Mouse (Mus musculus): ENCODE measurements at regions not wholly inside any gene's neighbourhood (a gene's known extent, or its start where the extent isn't known, plus 50 kb on each side); places are given as distances from the start of the nearest gene placed in this dataset.
"Not testable (repeated sequence)": the region's sequence is repeated elsewhere in the genome, so short reads cannot be mapped to it uniquely, and the experiment has no call there.

DNA sequence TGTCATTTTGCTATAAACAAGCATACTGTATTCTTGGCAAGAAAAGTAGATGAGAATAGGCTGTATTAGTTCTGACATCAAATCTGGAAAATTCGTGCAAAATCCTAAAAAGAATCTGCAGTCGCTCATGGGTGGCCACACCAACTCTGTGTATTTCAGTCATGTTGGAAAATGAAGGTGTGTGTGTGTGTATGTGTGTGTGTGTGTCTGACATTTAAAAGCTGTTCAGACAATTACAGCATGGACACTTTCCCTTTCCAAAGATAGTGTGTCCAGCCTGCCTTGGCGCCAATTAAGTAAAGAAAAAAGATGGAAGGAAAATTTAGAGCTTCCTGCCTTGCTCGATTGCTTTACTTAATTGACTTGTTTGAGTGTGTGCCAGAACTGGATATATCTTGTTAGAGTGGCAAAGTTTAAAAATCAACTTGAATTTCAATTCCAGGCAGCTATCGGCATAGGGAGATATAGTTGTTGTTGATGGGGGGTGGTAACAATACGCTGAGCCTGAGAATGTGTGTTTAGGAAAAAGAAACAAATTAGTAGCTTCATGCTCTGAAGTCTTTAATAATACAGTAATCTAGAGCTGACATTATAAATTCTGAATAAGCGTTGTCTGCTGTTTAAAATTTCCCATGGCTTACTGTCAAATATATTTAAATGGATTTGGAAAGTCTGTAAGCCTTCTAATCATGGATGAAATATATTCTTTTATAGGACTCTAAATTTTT is 1095.7 kb downstream of the Sorcs3 start:
- Histone ChIP-seq H3K27ac (ENCODE audit: low read depth) (no peak overlapping the region), H3K4me1 (ENCODE audit: control insufficient read depth, insufficient read depth) (no peaks in the 10 kb centered on the region), H3K9me3 (replicated peaks; ENCODE audit: control insufficient read depth, low read length) (no peaks in the 10 kb centered on the region), H3K36me3 (replicated peaks; ENCODE audit: control insufficient read depth, insufficient read depth, low read length) (no peaks in the 10 kb centered on the region), H3K4me2 (ENCODE audit: low read depth, low read length) (no peak overlapping the region), H3K4me3 (ENCODE audit: low read depth, low read length) (no peak overlapping the region), H3K9ac (replicated peaks; ENCODE audit: low read depth, low read length) (no peak overlapping the region), H3K27me3 (ENCODE audit: control insufficient read depth, insufficient read depth, low read length) (no peaks in the 10 kb centered on the region)
- ATAC-seq (ENCODE audit: insufficient read depth, low read depth) (no peak), DNase-seq (ENCODE audit: low spot score) (no peak)
- TF ChIP-seq CTCF (IDR thresholded peaks at IDR 0.05; ENCODE audit: low read depth) = no peak
- no peak for TF ChIP-seq EP300 (IDR thresholded peaks at IDR 0.05; ENCODE audit: low read depth)
- WGBS = 67% methylated on average over 7 of the region's 7 CpGs

DNA sequence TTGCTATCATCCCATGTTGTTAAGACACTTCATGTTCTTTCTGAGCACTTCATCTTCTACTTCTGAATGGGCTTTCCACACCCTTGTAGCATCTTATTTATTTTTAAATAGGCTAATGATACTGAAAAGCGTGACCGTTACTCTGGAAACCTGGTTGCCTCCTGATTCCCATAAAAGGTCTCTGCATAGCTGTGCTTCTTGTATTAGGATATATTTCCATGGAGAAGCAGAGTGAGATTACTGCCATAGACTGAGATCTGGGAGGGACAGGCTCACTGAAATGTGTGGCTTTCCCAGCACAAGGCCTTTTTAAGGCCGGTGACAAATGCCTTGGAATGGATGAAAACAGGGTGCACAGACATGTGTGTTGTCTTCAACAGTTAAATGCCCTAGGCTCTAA is 1100.0 kb downstream of the Sorcs3 start:
- Histone ChIP-seq H3K27me3 (ENCODE audit: control insufficient read depth, insufficient read depth, low read length) (no peaks in the 10 kb centered on the region), H3K4me3 (ENCODE audit: low read depth, low read length) (no peak overlapping the region), H3K9me3 (replicated peaks; ENCODE audit: control insufficient read depth, low read length) (no peaks in the 10 kb centered on the region), H3K27ac (ENCODE audit: low read depth) (no peak overlapping the region), H3K4me2 (ENCODE audit: low read depth, low read length) (no peak overlapping the region), H3K36me3 (replicated peaks; ENCODE audit: control insufficient read depth, insufficient read depth, low read length) (no peaks in the 10 kb centered on the region), H3K4me1 (ENCODE audit: control insufficient read depth, insufficient read depth) (no peaks in the 10 kb centered on the region), H3K9ac (replicated peaks; ENCODE audit: low read depth, low read length) (no peak overlapping the region)
- no peak for ATAC-seq (ENCODE audit: insufficient read depth, low read depth)
- no peak for TF ChIP-seq CTCF (IDR thresholded peaks at IDR 0.05; ENCODE audit: low read depth)
- WGBS = 84% methylated on average over 3 of the region's 3 CpGs
- DNase-seq (ENCODE audit: low spot score) = no peak

DNA sequence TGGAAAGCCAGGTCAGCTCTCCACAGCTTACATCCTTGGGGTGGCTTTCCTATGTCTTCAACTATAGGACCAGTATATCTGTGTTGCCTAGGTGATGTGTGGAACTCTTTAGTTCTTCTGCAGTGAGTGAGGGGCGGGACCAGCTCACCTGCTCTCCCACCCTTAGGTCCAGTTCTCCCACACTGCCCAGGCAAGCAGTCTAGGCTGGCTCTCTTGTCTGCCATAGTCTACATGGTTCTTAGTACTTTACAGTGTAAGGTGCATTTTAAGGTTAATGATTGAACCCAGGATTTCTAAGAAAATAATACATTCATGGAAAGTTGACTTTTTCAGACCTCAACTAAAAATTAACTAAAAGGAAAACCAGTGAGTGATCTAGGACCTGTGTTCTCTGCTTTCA is 1108.4 kb downstream of the Sorcs3 start:
- Histone ChIP-seq H3K4me2 (ENCODE audit: low read depth, low read length) (no peak overlapping the region), H3K9ac (replicated peaks; ENCODE audit: low read depth, low read length) (no peak overlapping the region), H3K4me3 (ENCODE audit: low read depth, low read length) (no peak overlapping the region), H3K9me3 (replicated peaks; ENCODE audit: control insufficient read depth, low read length) (no peaks in the 10 kb centered on the region), H3K4me1 (ENCODE audit: control insufficient read depth, insufficient read depth) (no peaks in the 10 kb centered on the region), H3K36me3 (replicated peaks; ENCODE audit: control insufficient read depth, insufficient read depth, low read length) (no peaks in the 10 kb centered on the region), H3K27me3 (ENCODE audit: control insufficient read depth, insufficient read depth, low read length) (no peaks in the 10 kb centered on the region), H3K27ac (ENCODE audit: low read depth) (no peak overlapping the region)
- ATAC-seq (ENCODE audit: insufficient read depth, low read depth) (no peak), DNase-seq (ENCODE audit: low spot score) (no peak)
- 50% methylated on average over 1 of the region's 1 CpGs for WGBS
- TF ChIP-seq EP300 (IDR thresholded peaks at IDR 0.05; ENCODE audit: low read depth) (no peak), CTCF (IDR thresholded peaks at IDR 0.05; ENCODE audit: low read depth) (no peak)

DNA sequence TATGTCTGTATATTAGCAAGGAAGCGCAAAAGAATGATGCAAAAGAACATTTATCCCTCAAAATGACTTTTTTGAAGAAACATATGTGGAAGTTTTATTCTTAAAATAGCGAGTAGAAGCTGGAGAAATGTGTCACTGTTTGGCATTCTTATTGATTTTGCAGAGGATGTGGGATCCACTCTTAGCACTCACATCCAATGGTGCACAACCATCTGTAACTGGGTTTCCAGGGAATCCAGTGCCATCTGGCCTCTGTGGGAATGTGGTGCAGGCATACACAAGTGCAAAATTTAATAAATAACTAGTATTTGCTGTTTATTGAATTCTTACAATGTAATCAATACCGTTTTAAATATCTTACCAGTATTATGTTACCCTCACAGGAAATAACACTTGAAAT is 1153.8 kb downstream of the Sorcs3 start:
- ATAC-seq (ENCODE audit: insufficient read depth, low read depth) (no peak), DNase-seq (ENCODE audit: low spot score) (no peak)

DNA sequence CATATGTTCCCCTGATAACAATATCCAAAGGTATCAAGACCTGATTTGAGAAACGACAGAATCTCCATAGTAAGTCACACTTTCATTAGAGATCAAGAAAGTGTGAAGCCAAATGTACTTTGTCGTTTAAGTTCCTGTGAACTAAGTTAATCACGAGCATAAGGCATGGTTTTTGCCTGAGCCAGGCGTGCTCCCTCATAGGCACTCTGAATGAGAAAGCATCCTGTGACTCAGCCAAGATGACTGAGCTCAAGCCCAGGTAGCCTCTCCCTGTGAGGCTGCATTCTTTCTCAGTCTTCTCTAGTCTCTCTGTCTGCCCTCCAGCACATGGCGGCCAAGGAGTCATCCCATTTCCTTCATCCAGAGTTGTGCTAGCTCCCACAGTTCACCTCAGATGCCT is 1154.9 kb downstream of the Sorcs3 start:
- H3K4me3 ChIP-seq (ENCODE audit: low read depth, low read length) = no peak overlapping the region
- WGBS = 58% methylated on average over 5 of the region's 5 CpGs
- H3K27ac ChIP-seq (ENCODE audit: low read depth) = no peak overlapping the region
- no peak overlapping the region for H3K9ac ChIP-seq (replicated peaks; ENCODE audit: low read depth, low read length)
- H3K4me2 ChIP-seq (ENCODE audit: low read depth, low read length) = no peak overlapping the region
- H3K27me3 ChIP-seq (ENCODE audit: control insufficient read depth, insufficient read depth, low read length) = no peaks in the 10 kb centered on the region
- ATAC-seq (ENCODE audit: insufficient read depth, low read depth) (no peak), DNase-seq (ENCODE audit: low spot score) (no peak)
- H3K4me1 ChIP-seq (ENCODE audit: control insufficient read depth, insufficient read depth) = no peaks in the 10 kb centered on the region
- no peaks in the 10 kb centered on the region for H3K9me3 ChIP-seq (replicated peaks; ENCODE audit: control insufficient read depth, low read length)
- H3K36me3 ChIP-seq (replicated peaks; ENCODE audit: control insufficient read depth, insufficient read depth, low read length) = no peaks in the 10 kb centered on the region
- TF ChIP-seq EP300 (IDR thresholded peaks at IDR 0.05; ENCODE audit: low read depth) (no peak), CTCF (IDR thresholded peaks at IDR 0.05; ENCODE audit: low read depth) (no peak)

More for the DNA sequence above, 1153.8 kb downstream of the Sorcs3 start:
- H3K4me3 ChIP-seq (ENCODE audit: low read depth, low read length) = no peak overlapping the region
- H3K4me2 ChIP-seq (ENCODE audit: low read depth, low read length) = no peak overlapping the region
- no peaks in the 10 kb centered on the region for H3K27me3 ChIP-seq (ENCODE audit: control insufficient read depth, insufficient read depth, low read length)
- TF ChIP-seq EP300 (IDR thresholded peaks at IDR 0.05; ENCODE audit: low read depth) = no peak
- no peak for TF ChIP-seq CTCF (IDR thresholded peaks at IDR 0.05; ENCODE audit: low read depth)
- no peaks in the 10 kb centered on the region for H3K9me3 ChIP-seq (replicated peaks; ENCODE audit: control insufficient read depth, low read length)
- no peak overlapping the region for H3K27ac ChIP-seq (ENCODE audit: low read depth)
- H3K9ac ChIP-seq (replicated peaks; ENCODE audit: low read depth, low read length) = no peak overlapping the region
- no peaks in the 10 kb centered on the region for H3K4me1 ChIP-seq (ENCODE audit: control insufficient read depth, insufficient read depth)
- H3K36me3 ChIP-seq (replicated peaks; ENCODE audit: control insufficient read depth, insufficient read depth, low read length) = no peaks in the 10 kb centered on the region
- WGBS = 59% methylated on average over 3 of the region's 3 CpGs

DNA sequence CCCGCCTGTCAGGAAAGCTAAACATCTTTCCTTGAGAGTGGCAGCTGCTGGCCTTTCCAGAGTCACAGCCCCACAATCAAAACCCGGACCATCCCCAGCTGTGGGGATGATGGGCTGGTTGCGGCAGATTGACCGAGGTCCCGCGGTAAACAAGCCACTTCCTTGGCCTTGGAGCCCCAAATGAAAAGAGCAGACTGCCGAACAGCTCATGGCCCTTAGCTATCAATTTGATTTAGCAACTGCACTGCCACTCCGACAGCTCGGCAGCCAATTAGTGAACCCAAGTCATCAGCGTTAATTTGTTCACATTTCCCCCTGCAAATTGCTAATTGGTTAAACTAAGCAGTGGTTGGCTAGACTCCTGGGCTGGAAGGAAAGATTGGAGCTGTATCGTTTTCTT is 1155.3 kb downstream of the Sorcs3 start:
- not testable (repeated sequence) for H3K4me1 ChIP-seq (ENCODE audit: control insufficient read depth, insufficient read depth); H3K9ac ChIP-seq (replicated peaks; ENCODE audit: low read depth, low read length); H3K4me3 ChIP-seq (ENCODE audit: low read depth, low read length); H3K9me3 ChIP-seq (replicated peaks; ENCODE audit: control insufficient read depth, low read length); ATAC-seq (ENCODE audit: insufficient read depth, low read depth); DNase-seq (ENCODE audit: low spot score); H3K27me3 ChIP-seq (ENCODE audit: control insufficient read depth, insufficient read depth, low read length); H3K4me2 ChIP-seq (ENCODE audit: low read depth, low read length); H3K27ac ChIP-seq (ENCODE audit: low read depth); H3K36me3 ChIP-seq (replicated peaks; ENCODE audit: control insufficient read depth, insufficient read depth, low read length)
- 78% methylated on average over 10 of the region's 11 CpGs for WGBS

Measured in heart, postnatal 0 days (tissue).